Mouse (Mus musculus): ENCODE data around the gene Tectb. TPM values are rescaled to one million over a fixed set of nuclear protein-coding genes. Genes with fewer than 3 reads are reported as not detected.
A peak's percentile ranks its signal among the peaks of the same experiment; 100 is the strongest.

Gene Tectb
- polyA plus RNA-seq, 1 experiment from 2014 or later: 0.05 TPM

DNA sequence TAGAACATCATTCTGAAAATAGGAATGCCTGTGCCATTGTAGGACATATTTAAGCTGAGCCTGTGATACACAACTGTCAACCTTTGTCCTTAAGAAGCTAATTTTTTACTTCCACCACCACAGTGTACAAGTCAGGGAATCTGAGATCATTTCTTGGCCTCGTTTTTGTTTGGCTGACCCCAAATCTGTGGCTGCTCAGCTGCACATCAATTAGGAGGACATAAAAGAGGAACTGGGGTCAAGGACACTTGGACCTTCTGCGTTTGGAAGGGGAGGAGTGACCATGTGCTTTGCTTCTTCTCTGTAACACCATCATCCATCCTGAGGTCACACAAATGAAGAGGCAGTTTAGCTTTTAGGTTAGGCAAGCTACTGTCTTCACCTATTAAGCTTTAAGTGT, 55.5 kb downstream of the Tectb start:
- Histone ChIP-seq H3K4me1 (peaks cover 25% of the 10 kb centered on the region), H3K4me3 (no peak overlapping the region), H3K9ac (no peak overlapping the region), H3K36me3 (no peaks in the 10 kb centered on the region), H3K4me2 (no peak overlapping the region), H3K27ac (no peak overlapping the region), H3K27me3 (replicated peaks) (peaks cover 7% of the 10 kb centered on the region; the same call in 1 of the 2 replicates), H3K9me3 (replicated peaks) (no peaks in the 10 kb centered on the region)
- ATAC-seq: no peak
- 15% methylated on average over 2 of the region's 2 CpGs for WGBS (ENCODE audit: insufficient replicate concordance)

GRCm38 (mm10) chr19:55236564-55236963, 56.0 kb downstream of the Tectb start:
- H3K4me2 ChIP-seq: no peak overlapping the region
- H3K9ac ChIP-seq: no peak overlapping the region
- H3K27ac ChIP-seq: no peak overlapping the region
- 60% methylated on average over 5 of the region's 5 CpGs for WGBS (ENCODE audit: insufficient replicate concordance)
- no peaks in the 10 kb centered on the region for H3K9me3 ChIP-seq (replicated peaks)
- no peak for ATAC-seq
- H3K27me3 ChIP-seq (replicated peaks): peaks cover 7% of the 10 kb centered on the region; the same call in 1 of the 2 replicates
- H3K36me3 ChIP-seq: no peaks in the 10 kb centered on the region
- H3K4me3 ChIP-seq: no peak overlapping the region
- peaks cover 22% of the 10 kb centered on the region for H3K4me1 ChIP-seq

DNA sequence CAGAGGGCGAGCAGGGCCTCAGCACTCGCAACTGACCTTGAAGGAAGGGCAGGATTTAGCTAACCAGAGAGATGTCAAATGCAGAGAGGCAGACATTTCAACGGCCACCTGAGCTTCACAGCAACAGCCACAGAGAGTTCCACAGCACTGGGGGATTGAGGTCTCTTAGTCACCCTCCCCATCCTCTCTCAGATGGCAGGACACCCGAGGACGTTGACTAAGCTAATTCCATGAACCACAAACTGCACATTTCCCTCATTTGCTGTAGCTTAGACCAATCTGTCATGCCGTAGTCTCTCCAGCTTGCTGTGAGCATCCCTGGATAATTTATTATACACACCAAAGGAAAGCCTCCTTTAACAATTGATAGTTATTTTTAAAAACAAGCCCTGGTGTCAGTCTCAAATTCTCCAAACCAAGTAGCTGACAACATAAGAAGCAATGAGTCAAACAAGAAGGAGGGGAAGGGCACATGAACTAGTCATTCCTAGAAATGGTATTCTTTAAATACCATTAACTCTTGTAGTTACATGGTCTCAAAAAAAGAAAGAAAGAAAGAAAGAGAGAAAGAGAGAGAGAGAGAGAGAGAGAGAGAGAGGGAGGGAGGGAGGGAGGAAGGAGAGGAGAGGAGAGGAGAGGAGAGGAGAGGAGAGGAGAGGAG, 59.4 kb downstream of the Tectb start:
- ATAC-seq: no peak
- peaks cover 12% of the 10 kb centered on the region for H3K4me1 ChIP-seq
- no peak overlapping the region for H3K9ac ChIP-seq
- no peaks in the 10 kb centered on the region for H3K9me3 ChIP-seq (replicated peaks)
- H3K4me3 ChIP-seq: no peak overlapping the region
- WGBS (ENCODE audit: insufficient replicate concordance): 50% methylated on average over 6 of the region's 6 CpGs
- H3K4me2 ChIP-seq: no peak overlapping the region
- H3K27me3 ChIP-seq (replicated peaks): peaks cover 7% of the 10 kb centered on the region; the same call in 1 of the 2 replicates
- H3K36me3 ChIP-seq: no peaks in the 10 kb centered on the region
- no peak overlapping the region for H3K27ac ChIP-seq

GRCm38 (mm10) chr19:55241186-55241645, 60.7 kb downstream of the Tectb start, which contains the start of gene Gucy2g:
TSS of gene Gucy2g (minus strand) at chr19:55241236.
- Histone ChIP-seq H3K4me1 (peaks cover 22% of the 10 kb centered on the region), H3K27ac (no peak within 1 kb of the TSS), H3K4me2 (no peak within 1 kb of the TSS), H3K9me3 (replicated peaks) (no peaks in the 10 kb centered on the region), H3K36me3 (no peaks in the 10 kb centered on the region), H3K27me3 (replicated peaks) (peaks cover 7% of the 10 kb centered on the region; the same call in 1 of the 2 replicates), H3K9ac (no peak within 1 kb of the TSS), H3K4me3 (no peak within 1 kb of the TSS)
- 68% methylated on average over 6 of the region's 6 CpGs for WGBS (ENCODE audit: insufficient replicate concordance)
- no peak for ATAC-seq

- peak; percentile 81 for ATAC-seq
- Histone ChIP-seq H3K9me3 (replicated peaks) (no peaks in the 10 kb centered on the region), H3K4me1 (peaks cover 38% of the 10 kb centered on the region), H3K27me3 (replicated peaks) (no peaks in the 10 kb centered on the region), H3K9ac (no peak overlapping the region), H3K4me2 (no peak overlapping the region), H3K27ac (peak overlapping the region; percentile 57; the same call in 1 of the 2 replicates), H3K4me3 (no peak overlapping the region), H3K36me3 (no peaks in the 10 kb centered on the region)
- 18% methylated on average over 7 of the region's 7 CpGs for WGBS (ENCODE audit: insufficient replicate concordance)
Observed at GRCm38 (mm10) chr19:55244791-55245231, 64.3 kb downstream of the Tectb start.

Small RNA genes within 50 kb of the gene (microRNA-seq; reads per million reads assigned to microRNA genes)
- gene Mir6715: 1.1 reads per million

Other genes with a start within 250 kb of the Tectb start
- gene Gpam, start 53.5 kb upstream of the Tectb start, polyA plus RNA-seq (2016; fragmentation: Nextera tagmentation; extraction: Ambion mirVana): 26.9 and 27.1 TPM in 2 replicates
- gene Gucy2g, start 60.5 kb downstream of the Tectb start, polyA plus RNA-seq (2016; fragmentation: Nextera tagmentation; extraction: Ambion mirVana): 0.04 TPM in 1 of 2 replicates, not detected in the other
- gene Acsl5, start 71.2 kb downstream of the Tectb start, polyA plus RNA-seq (2016; fragmentation: Nextera tagmentation; extraction: Ambion mirVana): 110 and 115 TPM in 2 replicates
- 81.9 and 83.4 TPM in 2 replicates for gene Zdhhc6, start 135.3 kb downstream of the Tectb start, polyA plus RNA-seq (2016; fragmentation: Nextera tagmentation; extraction: Ambion mirVana)
- 23.9 and 24.5 TPM in 2 replicates for gene Vti1a, start 135.6 kb downstream of the Tectb start, polyA plus RNA-seq (2016; fragmentation: Nextera tagmentation; extraction: Ambion mirVana)